Mouse (Mus musculus) heart, embryonic 16.5 days (tissue): ENCODE data around the gene Msantd2. TPM values are rescaled to one million over a fixed set of nuclear protein-coding genes. Genes with fewer than 3 reads are reported as not detected.
A peak's percentile ranks its signal among the peaks of the same experiment; 100 is the strongest.

ENCODE experiments used
- ATAC-seq: fragments of 200-750 bp; cut with Nextera tagmentation; replicated peaks from 2 replicates; pipeline ENCODE4 v1.8.0; 2017; ENCODE audit warnings: moderate number of reproducible peaks; ENCODE audit not compliant: insufficient read depth, low FRiP score; ENCODE audit errors: extremely low read depth
- H3K27ac ChIP-seq: fragments of 300-500 bp; sonication (generic); 2 replicates; pipeline ENCODE4 v1.5.1; 2014; ENCODE audit warnings: mild to moderate bottlenecking, low read length, control low read depth, moderate library complexity
- H3K27me3 ChIP-seq: fragments of 300-500 bp; sonication (generic); 2 replicates; pipeline ENCODE4 v1.6.1; 2014; ENCODE audit warnings: low read length, mixed read lengths; ENCODE audit not compliant: control insufficient read depth, insufficient read depth
- H3K36me3 ChIP-seq: fragments of 300-500 bp; sonication (generic); 2 replicates; pipeline ENCODE4 v1.6.1; 2014; ENCODE audit not compliant: control insufficient read depth, insufficient read depth
- H3K4me1 ChIP-seq: fragments of 300-500 bp; sonication (generic); 2 replicates; pipeline ENCODE4 v1.6.1; 2014; ENCODE audit warnings: low read length, mixed read lengths; ENCODE audit not compliant: control insufficient read depth, insufficient read depth
- H3K4me2 ChIP-seq: fragments of 300-500 bp; sonication (generic); 2 replicates; pipeline ENCODE4 v1.6.1; 2014; ENCODE audit warnings: low read depth, mild to moderate bottlenecking, control low read depth, low read length
- H3K4me3 ChIP-seq: fragments of 300-500 bp; sonication (generic); 2 replicates; pipeline ENCODE4 v1.5.1; 2014; ENCODE audit warnings: mild to moderate bottlenecking, control low read depth, low read length
- H3K9ac ChIP-seq: fragments of 300-500 bp; sonication (generic); 2 replicates; pipeline ENCODE4 v1.6.1; 2014; ENCODE audit warnings: low read length, control low read depth
- H3K9me3 ChIP-seq: fragments of 300-500 bp; sonication (generic); replicated peaks from 2 replicates; pipeline ENCODE4 v1.6.1; 2016; ENCODE audit warnings: low read length; ENCODE audit not compliant: control insufficient read depth
- WGBS: fragments of 180-500 bp; shearing (Covaris S2); extraction: QIAGEN DNeasy Blood & Tissue Kit; methylation state at CpG from one replicate; pipeline ENCODE4 v1.1.7; 2014; 5-methylcytosine and 5-hydroxymethylcytosine counted together
- polyA plus RNA-seq: library from polyadenylated mRNA; unstranded; fragments of >200 nt; fragmentation: Nextera tagmentation; extraction: Ambion mirVana; gene quantifications from 2 replicates; pipeline ENCODE4 v1.2.1, GENCODE M21; 2015

Msantd2 gene
- 11.1 and 11.4 TPM in 2 replicates for polyA plus RNA-seq

- under 1% methylated on average over 44 of the region's 44 CpGs for WGBS
- H3K27ac ChIP-seq: peak within 1 kb of the TSS; percentile 99
- peak within 1 kb of the TSS; percentile 67 for H3K4me2 ChIP-seq
- H3K36me3 ChIP-seq: no peaks in the 10 kb centered on the region
- ATAC-seq: peak; percentile 94
- peak within 1 kb of the TSS; percentile 93 for H3K9ac ChIP-seq
- H3K27me3 ChIP-seq: no peaks in the 10 kb centered on the region
- peaks cover 12% of the 10 kb centered on the region for H3K4me1 ChIP-seq
- no peaks in the 10 kb centered on the region for H3K9me3 ChIP-seq
- H3K4me3 ChIP-seq: peak within 1 kb of the TSS; percentile 97
These were observed at the start of gene Msantd2 for GRCm38 (mm10) chr9:37488611-37489396. TSS of gene Msantd2 (plus strand) at chr9:37489319.

DNA sequence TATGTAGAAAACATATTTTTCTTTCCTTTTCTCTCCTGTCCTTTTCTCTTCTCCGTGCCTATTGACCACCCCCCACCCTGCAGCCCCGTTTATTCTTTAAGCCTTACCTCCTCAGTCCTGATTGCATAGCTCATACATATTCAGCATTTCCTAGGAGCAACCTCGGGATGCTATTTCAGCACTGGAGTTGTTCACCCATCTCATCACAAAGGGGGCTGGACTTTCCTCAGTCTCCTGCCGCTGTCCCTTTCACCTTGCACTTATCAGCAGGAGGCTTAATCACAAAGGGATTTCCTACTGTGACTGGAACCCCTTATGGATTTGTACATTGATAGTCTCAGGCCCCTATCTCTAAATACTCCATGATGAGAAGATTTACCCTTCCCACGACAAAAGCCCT is 36.7 kb upstream of the Msantd2 start:
- WGBS: 1% methylated on average over 5 of the region's 5 CpGs
- no peak for ATAC-seq
- H3K4me3 ChIP-seq: no peak overlapping the region

GRCm38 (mm10) chr9:37453328-37453727 is 35.8 kb upstream of the Msantd2 start:
- no peaks in the 10 kb centered on the region for H3K9me3 ChIP-seq
- no peak overlapping the region for H3K27ac ChIP-seq
- WGBS: 50% methylated on average over 4 of the region's 4 CpGs
- H3K27me3 ChIP-seq: peaks cover 67% of the 10 kb centered on the region
- no peak for ATAC-seq
- H3K4me3 ChIP-seq: no peak overlapping the region
- no peaks in the 10 kb centered on the region for H3K36me3 ChIP-seq
- peaks cover 6% of the 10 kb centered on the region for H3K4me1 ChIP-seq
- H3K9ac ChIP-seq: no peak overlapping the region
- H3K4me2 ChIP-seq: no peak overlapping the region

More for the DNA sequence above, 36.7 kb upstream of the Msantd2 start:
- Histone ChIP-seq H3K27me3 (peaks cover 61% of the 10 kb centered on the region), H3K4me1 (peaks cover 6% of the 10 kb centered on the region), H3K27ac (no peak overlapping the region), H3K36me3 (no peaks in the 10 kb centered on the region), H3K4me2 (no peak overlapping the region), H3K9ac (no peak overlapping the region), H3K9me3 (no peaks in the 10 kb centered on the region)

GRCm38 (mm10) chr9:37454011-37454492 is 35.1 kb upstream of the Msantd2 start:
- Histone ChIP-seq H3K9ac (no peak overlapping the region), H3K27me3 (peaks cover 73% of the 10 kb centered on the region), H3K27ac (no peak overlapping the region), H3K4me3 (no peak overlapping the region), H3K9me3 (no peaks in the 10 kb centered on the region), H3K4me1 (peaks cover 6% of the 10 kb centered on the region), H3K36me3 (no peaks in the 10 kb centered on the region), H3K4me2 (no peak overlapping the region)
- 25% methylated on average over 6 of the region's 6 CpGs for WGBS
- no peak for ATAC-seq

DNA sequence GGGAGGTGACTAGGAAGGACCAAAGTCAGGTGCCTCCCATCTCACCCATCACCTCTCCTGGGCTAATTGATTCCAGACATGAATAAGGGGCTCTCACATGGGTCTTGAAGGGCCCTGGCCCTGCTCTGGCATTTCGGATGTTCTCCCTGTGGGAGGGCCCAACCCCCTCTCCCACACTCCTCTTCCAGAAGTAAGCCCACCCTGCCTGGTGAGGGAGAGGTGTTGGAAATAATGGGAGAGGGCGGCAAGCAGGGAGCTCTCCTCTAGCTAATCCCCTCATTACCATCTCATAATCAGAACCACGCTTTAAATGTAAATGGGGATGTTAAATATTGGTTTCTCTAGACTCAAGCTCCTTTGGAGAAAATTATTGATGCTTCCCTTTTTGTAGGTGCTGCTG is 34.1 kb upstream of the Msantd2 start:
- peaks cover 9% of the 10 kb centered on the region for H3K4me1 ChIP-seq
- no peaks in the 10 kb centered on the region for H3K36me3 ChIP-seq
- H3K27ac ChIP-seq: no peak overlapping the region
- H3K27me3 ChIP-seq: peaks cover 80% of the 10 kb centered on the region
- no peak overlapping the region for H3K4me3 ChIP-seq
- 20% methylated on average over 3 of the region's 3 CpGs for WGBS
- no peak overlapping the region for H3K9ac ChIP-seq
- H3K4me2 ChIP-seq: no peak overlapping the region
- no peaks in the 10 kb centered on the region for H3K9me3 ChIP-seq
- ATAC-seq: no peak

- H3K4me2 ChIP-seq: peak overlapping the region; percentile 75; the same call in 1 of the 2 replicates
- H3K9ac ChIP-seq: no peak overlapping the region; the same call in 1 of the 2 replicates
- no peak for ATAC-seq
These were observed 33.3 kb upstream of the Msantd2 start for GRCm38 (mm10) chr9:37455868-37456267.

DNA sequence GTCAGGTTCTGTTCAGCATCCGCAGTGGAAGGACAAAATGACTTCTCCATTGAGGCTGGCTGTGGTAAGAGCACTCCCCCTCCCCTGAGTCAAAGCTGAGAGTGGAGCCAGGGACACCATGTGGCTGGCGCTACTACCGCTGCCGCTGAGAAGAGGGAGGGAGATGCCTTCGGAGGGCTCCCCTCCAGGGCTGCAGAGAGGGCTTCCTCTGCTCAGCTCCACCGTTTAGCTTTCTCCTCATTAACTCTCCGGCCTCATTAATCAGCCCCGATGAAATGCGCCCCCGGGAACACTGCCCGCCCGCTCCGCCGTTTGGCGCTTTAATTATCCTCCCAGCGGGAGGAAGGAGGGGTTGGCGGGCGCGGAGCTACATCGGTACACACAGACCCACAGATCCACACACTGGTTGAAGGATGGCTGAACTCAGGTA is 32.6 kb upstream of the Msantd2 start:
- WGBS: under 1% methylated on average over 19 of the region's 20 CpGs
- Histone ChIP-seq H3K9ac (peak overlapping the region; percentile 29), H3K4me1 (peaks cover 17% of the 10 kb centered on the region), H3K27ac (no peak overlapping the region), H3K4me3 (peak overlapping the region; percentile 49), H3K36me3 (no peaks in the 10 kb centered on the region), H3K9me3 (no peaks in the 10 kb centered on the region), H3K27me3 (peaks cover 87% of the 10 kb centered on the region), H3K4me2 (peak overlapping the region; percentile 75)
- no peak for ATAC-seq

More at GRCm38 (mm10) chr9:37455868-37456267, 33.3 kb upstream of the Msantd2 start:
- H3K9me3 ChIP-seq: no peaks in the 10 kb centered on the region
- H3K36me3 ChIP-seq: no peaks in the 10 kb centered on the region
- no peak overlapping the region for H3K27ac ChIP-seq
- H3K4me1 ChIP-seq: peaks cover 17% of the 10 kb centered on the region
- peaks cover 86% of the 10 kb centered on the region for H3K27me3 ChIP-seq
- WGBS: 5% methylated on average over 8 of the region's 8 CpGs
- no peak overlapping the region for H3K4me3 ChIP-seq

GRCm38 (mm10) chr9:37457151-37457550 is 32.0 kb upstream of the Msantd2 start:
- H3K4me2 ChIP-seq: no peak overlapping the region; the same call in 1 of the 2 replicates
- ATAC-seq: no peak
- no peaks in the 10 kb centered on the region for H3K9me3 ChIP-seq
- peaks cover 93% of the 10 kb centered on the region for H3K27me3 ChIP-seq
- 83% methylated on average over 1 of the region's 1 CpGs for WGBS
- H3K27ac ChIP-seq: no peak overlapping the region
- no peak overlapping the region for H3K9ac ChIP-seq
- peak overlapping the region; percentile 49; the same call in 1 of the 2 replicates for H3K4me3 ChIP-seq
- H3K4me1 ChIP-seq: peaks cover 17% of the 10 kb centered on the region
- no peaks in the 10 kb centered on the region for H3K36me3 ChIP-seq

DNA sequence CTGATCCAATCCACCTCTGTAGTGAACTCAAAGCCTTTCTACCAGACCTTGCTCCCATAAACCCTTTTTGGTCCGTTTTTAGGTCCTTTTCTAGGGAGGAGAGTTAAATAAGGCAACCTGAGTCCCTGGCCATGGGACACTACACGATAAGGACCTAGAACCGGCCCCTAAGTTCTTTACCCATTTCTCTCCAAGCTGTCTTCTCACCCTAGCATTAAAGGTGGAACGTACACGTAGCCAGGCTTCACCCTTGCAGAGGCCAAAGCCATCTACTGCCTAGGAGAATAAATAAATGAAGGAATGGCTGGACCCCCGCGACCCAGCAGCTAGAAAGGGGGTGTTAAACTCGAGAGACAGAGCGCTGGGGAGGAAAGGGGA is 29.5 kb upstream of the Msantd2 start:
- 2% methylated on average over 9 of the region's 9 CpGs for WGBS
- no peak overlapping the region for H3K9ac ChIP-seq

More for the DNA sequence above, 29.5 kb upstream of the Msantd2 start:
- Histone ChIP-seq H3K4me2 (peak overlapping the region; percentile 99), H3K27me3 (peaks cover 79% of the 10 kb centered on the region), H3K9me3 (no peaks in the 10 kb centered on the region), H3K36me3 (no peaks in the 10 kb centered on the region), H3K27ac (no peak overlapping the region), H3K4me1 (peaks cover 17% of the 10 kb centered on the region), H3K4me3 (peak overlapping the region; percentile 62)
- ATAC-seq: no peak
